Mouse (Mus musculus) hindbrain, embryonic 16.5 days (tissue): Measurements from ENCODE around the gene Olfr1390. TPM values are rescaled to one million over a fixed set of nuclear protein-coding genes. Genes with fewer than 3 reads are reported as not detected.
"Not testable (repeated sequence)": the region's sequence is repeated elsewhere in the genome, so short reads cannot be mapped to it uniquely, and the experiment has no call there.

ENCODE experiments used
- ATAC-seq: fragments of 200-750 bp; cut with Nextera tagmentation; 2 replicates; pipeline ENCODE4 v1.8.0; 2017; ENCODE audit warnings: moderate TSS enrichment, moderate library complexity
- H3K27ac ChIP-seq: fragments of 300-500 bp; sonication (generic); 2 replicates; pipeline ENCODE4 v1.5.1; 2014; ENCODE audit warnings: low read depth, mild to moderate bottlenecking, control low read depth, low read length, moderate library complexity
- H3K27me3 ChIP-seq: fragments of 300-500 bp; sonication (generic); replicated peaks from 2 replicates; pipeline ENCODE4 v1.6.1; 2014; ENCODE audit warnings: low read length; ENCODE audit not compliant: control insufficient read depth, insufficient read depth
- H3K36me3 ChIP-seq: fragments of 300-500 bp; sonication (generic); 2 replicates; pipeline ENCODE4 v1.6.1; 2014; ENCODE audit warnings: mild to moderate bottlenecking, low read length, moderate library complexity, mixed read lengths; ENCODE audit not compliant: control insufficient read depth, insufficient read depth
- H3K4me1 ChIP-seq: fragments of 300-500 bp; sonication (generic); 2 replicates; pipeline ENCODE4 v1.6.1; 2014; ENCODE audit warnings: low read depth, low read length; ENCODE audit not compliant: control insufficient read depth, insufficient read depth
- H3K4me2 ChIP-seq: fragments of 300-500 bp; sonication (generic); 2 replicates; pipeline ENCODE4 v1.6.1; 2014; ENCODE audit warnings: mild to moderate bottlenecking, low read length, control low read depth, moderate library complexity
- H3K4me3 ChIP-seq: fragments of 300-500 bp; sonication (generic); 2 replicates; pipeline ENCODE4 v1.5.1; 2014; ENCODE audit warnings: mild to moderate bottlenecking, low read length, control low read depth, moderate library complexity
- H3K9ac ChIP-seq: fragments of 300-500 bp; sonication (generic); 2 replicates; pipeline ENCODE4 v1.6.1; 2014; ENCODE audit warnings: low read depth, mild to moderate bottlenecking, control low read depth, low read length, moderate library complexity
- H3K9me3 ChIP-seq: fragments of 300-500 bp; sonication (generic); 2 replicates; pipeline ENCODE4 v1.6.1; 2014; ENCODE audit warnings: mild to moderate bottlenecking, low read length, moderate library complexity; ENCODE audit not compliant: control insufficient read depth
- WGBS: fragments of 180-500 bp; shearing (Covaris S2); extraction: QIAGEN DNeasy Blood & Tissue Kit; methylation state at CpG from one replicate; pipeline ENCODE4 v1.1.7; 2014; 5-methylcytosine and 5-hydroxymethylcytosine counted together
- polyA plus RNA-seq: library from polyadenylated mRNA; unstranded; fragments of >200 nt; fragmentation: Nextera tagmentation; extraction: Ambion mirVana; gene quantifications from 2 replicates; pipeline ENCODE4 v1.2.1, GENCODE M21; 2015

Gene Olfr1390
- polyA plus RNA-seq, 1 experiment from 2014 or later: not detected

GRCm38 (mm10) chr11:49383133-49383532 is 48.1 kb downstream of the Olfr1390 start:
- Histone ChIP-seq H3K36me3 (no peaks in the 10 kb centered on the region), H3K4me1 (no peaks in the 10 kb centered on the region), H3K4me2 (no peak overlapping the region), H3K9me3 (no peaks in the 10 kb centered on the region), H3K9ac (no peak overlapping the region), H3K4me3 (no peak overlapping the region), H3K27ac (no peak overlapping the region), H3K27me3 (no peaks in the 10 kb centered on the region)
- ATAC-seq: no peak

GRCm38 (mm10) chr11:49386118-49386517 is 51.1 kb downstream of the Olfr1390 start:
- not testable (repeated sequence) for H3K9ac ChIP-seq, H3K4me3 ChIP-seq, H3K4me1 ChIP-seq, ATAC-seq, H3K4me2 ChIP-seq, H3K36me3 ChIP-seq, H3K27ac ChIP-seq, H3K27me3 ChIP-seq, H3K9me3 ChIP-seq
- 92% methylated on average over 7 of the region's 7 CpGs for WGBS

Other genes starting within 250 kb of the Olfr1390 start
- not detected in 2 replicates for gene Olfr1396, start 220.3 kb upstream of the Olfr1390 start, polyA plus RNA-seq
- not detected in 2 replicates for gene Olfr1395, start 192.9 kb upstream of the Olfr1390 start, polyA plus RNA-seq
- not detected in 2 replicates for gene Olfr1394, start 180.8 kb upstream of the Olfr1390 start, polyA plus RNA-seq
- 0.27 and 0.65 TPM in 2 replicates for gene Btnl9, start 148.0 kb upstream of the Olfr1390 start, polyA plus RNA-seq
- gene Zfp62, start 131.9 kb upstream of the Olfr1390 start, polyA plus RNA-seq: 35.3 and 38.0 TPM in 2 replicates
- gene Mgat1, start 91.0 kb upstream of the Olfr1390 start, polyA plus RNA-seq: 34.5 and 38.2 TPM in 2 replicates
- gene Olfr1393, start 56.9 kb upstream of the Olfr1390 start, polyA plus RNA-seq: 0.08 TPM in 1 of 2 replicates, not detected in the other
- 0.13 TPM in 1 of 2 replicates, not detected in the other for gene Olfr1392, start 49.9 kb upstream of the Olfr1390 start, polyA plus RNA-seq
- not detected in 2 replicates for gene Olfr10, start 30.4 kb upstream of the Olfr1390 start, polyA plus RNA-seq
- not detected in 2 replicates for gene Olfr1391, start 12.4 kb upstream of the Olfr1390 start, polyA plus RNA-seq
- not detected in 2 replicates for gene Olfr1389, start 87.9 kb downstream of the Olfr1390 start, polyA plus RNA-seq
- gene Olfr1388, start 101.4 kb downstream of the Olfr1390 start, polyA plus RNA-seq: 0.09 and 0.10 TPM in 2 replicates
- gene Olfr1387, start 120.2 kb downstream of the Olfr1390 start, polyA plus RNA-seq: not detected in 2 replicates
- not detected in 2 replicates for gene Olfr1386, start 129.9 kb downstream of the Olfr1390 start, polyA plus RNA-seq
- not detected in 2 replicates for gene Olfr1385, start 153.9 kb downstream of the Olfr1390 start, polyA plus RNA-seq
- not detected in 2 replicates for gene Olfr1384, start 171.5 kb downstream of the Olfr1390 start, polyA plus RNA-seq
- gene Olfr1383, start 184.5 kb downstream of the Olfr1390 start, polyA plus RNA-seq: not detected in 2 replicates
- not detected in 2 replicates for gene Olfr1382, start 193.1 kb downstream of the Olfr1390 start, polyA plus RNA-seq
- not detected in 2 replicates for gene Olfr1381, start 208.3 kb downstream of the Olfr1390 start, polyA plus RNA-seq
- gene Olfr1380, start 221.7 kb downstream of the Olfr1390 start, polyA plus RNA-seq: not detected in 2 replicates